In the genomic region with DNA sequence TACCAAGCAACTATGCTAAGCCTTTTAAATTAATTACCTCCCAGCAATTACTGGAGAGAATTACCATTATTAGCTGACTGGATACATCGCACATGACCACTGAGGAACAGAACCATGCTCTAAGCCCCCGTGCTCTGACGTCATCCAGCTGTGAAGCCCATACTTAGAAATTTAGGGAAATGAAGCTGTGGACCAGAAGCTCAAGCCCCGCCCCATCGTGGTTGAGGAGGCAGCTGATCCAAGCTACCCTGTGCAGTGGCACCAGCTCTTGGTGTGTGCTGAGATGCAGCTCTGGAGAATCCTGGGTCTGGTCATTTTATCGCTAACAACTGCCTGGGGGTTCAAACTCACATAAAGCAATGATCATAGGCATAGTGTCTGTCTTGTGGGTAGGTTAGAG, we compare ENCODE assay signal across 20 mouse cellular contexts. TPM values are rescaled to one million over a fixed set of nuclear protein-coding genes. Genes with fewer than 3 reads are reported as not detected.
DNase-seq lines count a peak whose midpoint lies in the region; ATAC-seq and TF ChIP-seq lines count a peak whose summit lies in the region.
"Had no signal": no experiment of that assay in that cellular context is flagged by ENCODE, and none has a peak within 500 bp of the region (broad histone marks: within the 10 kb centered on the region; RNA-seq: fewer than 3 reads in every experiment).

No protein-coding gene starts in this region.

- peak; percentile 64 for DNase-seq in forebrain, embryonic 11.5 days (ENCODE audit: low spot score)
- no peak for DNase-seq in forebrain, postnatal 0 days
- DNase-seq in spleen, adult 2 months (ENCODE audit: low read depth in 1 of 2, low spot score in 2 of 2) = peak; percentile 14 to 43
- DNase-seq in spleen, adult 12 weeks (ENCODE audit: low spot score) = no peak
- no peak for DNase-seq in hindbrain, embryonic 14.5 days (ENCODE audit: low spot score)
- no peak for DNase-seq in layer of hippocampus, adult 18-20 months (ENCODE audit: low spot score in 2 of 2)
- DNase-seq in heart, embryonic 10.5 days (ENCODE audit: low spot score) = no peak
- DNase-seq: cerebellum, adult 18-20 months; gastrocnemius, postnatal 10 days; heart, postnatal 36 days; layer of hippocampus, adult 9-11 months; lung, postnatal 10 days; right cerebral cortex, postnatal 14 days had no signal

- no peak overlapping the region for H3K27ac ChIP-seq in forebrain, embryonic 11.5 days (ENCODE audit: low read depth, low read length)
- no peak overlapping the region for H3K27ac ChIP-seq in forebrain, postnatal 0 days (ENCODE audit: low read depth, low read length)
- H3K27ac ChIP-seq in spleen, adult 2 months (ENCODE audit: insufficient read depth, low read length) = no peak overlapping the region
- H3K27ac ChIP-seq in hindbrain, embryonic 14.5 days = no peak overlapping the region
- H3K27ac ChIP-seq in heart, embryonic 10.5 days = no peak overlapping the region
- H3K27ac ChIP-seq: embryonic facial prominence, embryonic 15.5 days; kidney, postnatal 0 days; liver, embryonic 14.5 days had no signal

- H3K9me3 ChIP-seq in forebrain, embryonic 11.5 days (ENCODE audit: control insufficient read depth, low read length) = no peaks in the 10 kb centered on the region
- H3K9me3 ChIP-seq in forebrain, postnatal 0 days (ENCODE audit: low read length) = no peaks in the 10 kb centered on the region
- H3K9me3 ChIP-seq in hindbrain, embryonic 14.5 days (ENCODE audit: control insufficient read depth, low read length) = no peaks in the 10 kb centered on the region
- no peaks in the 10 kb centered on the region for H3K9me3 ChIP-seq in heart, embryonic 10.5 days
- H3K9me3 ChIP-seq: embryonic facial prominence, embryonic 15.5 days had no signal

- no peak overlapping the region for H3K4me3 ChIP-seq in forebrain, embryonic 11.5 days (ENCODE audit: low read depth, low read length)
- no peak overlapping the region for H3K4me3 ChIP-seq in forebrain, postnatal 0 days (ENCODE audit: low read depth, low read length)
- no peak overlapping the region for H3K4me3 ChIP-seq in spleen, adult 2 months (ENCODE audit: extremely low read depth, insufficient read depth, insufficient read length)
- no peak overlapping the region for H3K4me3 ChIP-seq in hindbrain, embryonic 14.5 days (replicated peaks; ENCODE audit: low read length)
- no peak overlapping the region for H3K4me3 ChIP-seq in heart, embryonic 10.5 days
- H3K4me3 ChIP-seq: embryonic facial prominence, embryonic 15.5 days had no signal

- no peak for TF ChIP-seq CTCF in forebrain, postnatal 0 days (IDR thresholded peaks at IDR 0.05; ENCODE audit: low read depth)
- no peak for TF ChIP-seq CTCF in spleen, adult 2 months (IDR thresholded peaks at IDR 0.05; ENCODE audit: extremely low read depth, insufficient read depth, insufficient read length, insufficient replicate concordance)

- H3K27me3 ChIP-seq in forebrain, embryonic 11.5 days (ENCODE audit: control insufficient read depth, insufficient read depth, low read length) = peaks cover 11% of the 10 kb centered on the region
- no peaks in the 10 kb centered on the region for H3K27me3 ChIP-seq in forebrain, postnatal 0 days (ENCODE audit: insufficient read depth, low read length)
- H3K27me3 ChIP-seq in spleen, adult 2 months (ENCODE audit: control insufficient read depth, insufficient read depth, low read length) = no peaks in the 10 kb centered on the region
- H3K27me3 ChIP-seq in hindbrain, embryonic 14.5 days (ENCODE audit: control insufficient read depth, insufficient read depth, low read length) = no peaks in the 10 kb centered on the region
- H3K27me3 ChIP-seq in heart, embryonic 10.5 days (ENCODE audit: insufficient read depth, poor library complexity, severe bottlenecking) = no peaks in the 10 kb centered on the region
- H3K27me3 ChIP-seq: embryonic facial prominence, embryonic 15.5 days had no signal

- no peak overlapping the region for H3K9ac ChIP-seq in forebrain, embryonic 11.5 days (ENCODE audit: low read length)
- H3K9ac ChIP-seq in forebrain, postnatal 0 days = no peak overlapping the region
- H3K9ac ChIP-seq in hindbrain, embryonic 14.5 days = no peak overlapping the region
- H3K9ac ChIP-seq: embryonic facial prominence, embryonic 15.5 days; liver, embryonic 14.5 days had no signal

- peaks cover 4% of the 10 kb centered on the region; the same call in 1 of the 2 replicates for H3K4me1 ChIP-seq in forebrain, embryonic 11.5 days (replicated peaks; ENCODE audit: control insufficient read depth, insufficient read depth, low read length)
- no peaks in the 10 kb centered on the region for H3K4me1 ChIP-seq in forebrain, postnatal 0 days (ENCODE audit: insufficient read depth)
- H3K4me1 ChIP-seq in spleen, adult 2 months (ENCODE audit: control insufficient read depth, insufficient read depth, insufficient read length) = peaks cover 6% of the 10 kb centered on the region; the same call in 1 of the 2 replicates
- no peaks in the 10 kb centered on the region for H3K4me1 ChIP-seq in hindbrain, embryonic 14.5 days (replicated peaks; ENCODE audit: control insufficient read depth, insufficient read depth, low read length)
- H3K4me1 ChIP-seq in heart, embryonic 10.5 days = peaks cover 12% of the 10 kb centered on the region
- H3K4me1 ChIP-seq: embryonic facial prominence, embryonic 15.5 days had no signal

- H3K36me3 ChIP-seq in forebrain, embryonic 11.5 days (ENCODE audit: control insufficient read depth, insufficient read depth, low read length) = no peaks in the 10 kb centered on the region
- no peaks in the 10 kb centered on the region for H3K36me3 ChIP-seq in forebrain, postnatal 0 days (ENCODE audit: insufficient read depth)
- no peaks in the 10 kb centered on the region for H3K36me3 ChIP-seq in spleen, adult 2 months (ENCODE audit: control insufficient read depth, insufficient read depth, low read length)
- no peaks in the 10 kb centered on the region for H3K36me3 ChIP-seq in hindbrain, embryonic 14.5 days (replicated peaks; ENCODE audit: control insufficient read depth, insufficient read depth)
- H3K36me3 ChIP-seq in heart, embryonic 10.5 days = no peaks in the 10 kb centered on the region
- H3K36me3 ChIP-seq: embryonic facial prominence, embryonic 15.5 days had no signal

- TF ChIP-seq POLR2A in spleen, adult 2 months (IDR thresholded peaks at IDR 0.05; ENCODE audit: low read depth, low read length) = no peak

- WGBS in forebrain, embryonic 11.5 days = 8% methylated on average over 6 of the region's 6 CpGs
- 9% methylated on average over 6 of the region's 6 CpGs for WGBS in forebrain, postnatal 0 days
- WGBS in spleen, adult 2 months = 58% methylated on average over 6 of the region's 6 CpGs
- 43% methylated on average over 6 of the region's 6 CpGs for WGBS in hindbrain, embryonic 14.5 days
- WGBS in heart, embryonic 10.5 days = 78% methylated on average over 6 of the region's 6 CpGs

- no peak overlapping the region for H3K4me2 ChIP-seq in forebrain, embryonic 11.5 days (ENCODE audit: low read depth, low read length, severe bottlenecking)
- H3K4me2 ChIP-seq in forebrain, postnatal 0 days (ENCODE audit: low read depth) = no peak overlapping the region
- H3K4me2 ChIP-seq in hindbrain, embryonic 14.5 days (replicated peaks) = no peak overlapping the region
- H3K4me2 ChIP-seq: embryonic facial prominence, embryonic 15.5 days; heart, embryonic 11.5 days; midbrain, embryonic 11.5 days had no signal

- ATAC-seq in forebrain, embryonic 11.5 days (replicated peaks; ENCODE audit: low FRiP score) = 0 out of 2 replicates have a peak, but pooled peaks have one; percentile 61
- no peak for ATAC-seq in forebrain, postnatal 0 days
- peak; percentile 88 for ATAC-seq in megakaryocyte progenitor cell, adult 5-6 weeks (replicated peaks; ENCODE audit: poor library complexity)
- no peak for ATAC-seq in hindbrain, embryonic 14.5 days (ENCODE audit: low FRiP score)
- ATAC-seq: forebrain, embryonic 16.5 days had no signal

RNA-seq across cellular contexts. Expression of a gene that starts 41.4 kb away (rescaled TPM):
- polyA plus RNA-seq in forebrain, embryonic 11.5 days (2014; fragmentation: Nextera tagmentation; extraction: Ambion mirVana) = 27.7 and 31.0 TPM in 2 replicates
- total RNA-seq in forebrain, postnatal 0 days (2014; rRNA removed) = 16.2 and 16.3 TPM in 2 replicates
- 5.8 and 9.1 TPM in 2 replicates for polyA plus RNA-seq in forebrain, postnatal 0 days (2015; fragmentation: Nextera tagmentation; extraction: Ambion mirVana)
- polyA plus RNA-seq in spleen, adult 2 months (2012; rRNA removed) = 34.2 and 38.4 TPM in 2 replicates
- total RNA-seq in megakaryocyte progenitor cell, adult 5-6 weeks (2015) = 69.3 and 93.1 TPM in 2 replicates
- total RNA-seq in megakaryocyte progenitor cell, adult 5-6 weeks (2017) = 165 and 173 TPM in 2 replicates
- polyA plus RNA-seq in hindbrain, embryonic 14.5 days (2014; fragmentation: Nextera tagmentation; extraction: Ambion mirVana) = 19.1 and 19.8 TPM in 2 replicates
- total RNA-seq in layer of hippocampus, adult 18-20 months (2021) = 10 to 100 TPM; 53.7 to 59.6 TPM
- 37.6 and 57.9 TPM in 2 replicates for polyA plus RNA-seq in heart, embryonic 10.5 days (2016; fragmentation: Nextera tagmentation; extraction: Ambion mirVana)

Comparison
In these comparisons a context has a peak if more than half of its experiments do, and no peak if none do; other contexts are left out.
1. ATAC-seq: peak in forebrain, embryonic 11.5 days (single experiment) and megakaryocyte progenitor cell, adult 5-6 weeks (single experiment); none in forebrain, postnatal 0 days (single experiment) and hindbrain, embryonic 14.5 days (single experiment).
2. DNase-seq: peak in forebrain, embryonic 11.5 days (single experiment) and spleen, adult 2 months (2 of 2); none in forebrain, postnatal 0 days (single experiment), spleen, adult 12 weeks (single experiment), hindbrain, embryonic 14.5 days (single experiment), layer of hippocampus, adult 18-20 months (0 of 2) and heart, embryonic 10.5 days (single experiment).